Mouse (Mus musculus) monocyte, adult 5-6 weeks (primary cell): ENCODE measurements around the gene Nlrp6. TPM values are rescaled to one million over a fixed set of nuclear protein-coding genes. Genes with fewer than 3 reads are reported as not detected.
"Not testable (repeated sequence)": the region's sequence is repeated elsewhere in the genome, so short reads cannot be mapped to it uniquely, and the experiment has no call there.

Experiments
- ATAC-seq: fragments of 153-309, 156-312 bp; replicated peaks from 2 replicates; pipeline ENCODE4 v1.8.0; 2017; ENCODE audit warnings: mild to moderate bottlenecking; ENCODE audit not compliant: low TSS enrichment, insufficient number of reproducible peaks, severe bottlenecking, poor library complexity, low FRiP score
- total RNA-seq: library from RNA; stranded (forward); fragments of 200-1000, 200-491, 200-594 nt; gene quantifications from 3 replicates; pipeline ENCODE4 v1.2.3, GENCODE M21; 2017

The Nlrp6 gene
- total RNA-seq, 1 experiment from 2014 or later: not detected

DNA sequence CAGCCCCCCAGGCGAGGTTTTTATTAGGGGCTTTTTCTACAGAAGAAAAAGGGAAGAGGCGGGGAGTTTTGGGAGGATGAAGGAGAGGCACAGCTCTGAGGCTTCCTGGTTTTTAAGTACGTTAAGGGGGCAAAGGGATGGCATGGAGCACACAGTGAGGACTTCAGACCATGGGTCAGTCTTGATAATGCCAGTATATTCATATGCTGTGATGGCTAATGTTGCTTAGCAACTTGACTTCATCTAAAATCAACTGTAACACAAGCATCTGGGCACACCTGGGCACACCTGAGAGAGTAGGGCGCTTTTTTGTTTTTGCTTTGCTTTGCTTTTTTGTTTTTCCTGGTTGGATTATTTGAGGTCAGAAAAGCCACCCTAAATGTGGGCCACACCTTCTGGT, 46.2 kb downstream of the Nlrp6 start, which contains the start of gene Ifitm1:
TSS of gene Ifitm1 (plus strand) at position 301 of the 400 bp plus-strand sequence.
- ATAC-seq: no peak

DNA sequence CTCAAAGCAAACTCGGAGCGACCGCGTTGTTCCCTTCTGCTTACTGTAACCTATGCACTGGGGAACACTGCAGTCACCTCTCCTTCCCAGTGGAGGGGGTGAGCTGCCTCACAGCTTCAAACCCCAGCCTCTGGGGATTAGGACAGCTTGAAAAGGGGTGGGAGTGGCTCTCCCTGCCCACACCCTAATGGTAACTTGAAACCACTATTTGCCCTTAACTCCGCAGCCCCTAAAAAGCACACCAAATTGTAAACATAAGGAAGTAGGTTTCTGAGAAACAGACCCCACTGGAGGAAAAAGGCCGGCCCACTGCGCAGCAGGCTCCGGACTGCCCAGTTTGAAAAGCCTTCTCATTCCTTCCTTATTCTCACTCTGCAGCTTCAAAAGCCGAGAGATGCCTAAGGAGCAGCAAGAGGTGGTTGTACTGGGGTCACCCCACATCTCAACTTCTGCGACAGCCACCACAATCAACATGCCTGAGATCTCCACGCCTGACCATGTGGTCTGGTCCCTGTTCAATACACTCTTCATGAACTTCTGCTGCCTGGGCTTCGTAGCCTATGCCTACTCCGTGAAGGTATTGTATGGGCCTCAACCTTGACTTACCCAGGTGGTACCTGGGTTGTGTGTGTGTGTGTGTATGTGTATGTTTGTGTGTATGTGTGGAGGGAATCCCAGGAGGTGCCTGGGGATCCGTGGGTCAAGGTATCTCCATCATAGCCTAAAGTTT, 47.3 kb downstream of the Nlrp6 start:
- ATAC-seq: no peak

DNA sequence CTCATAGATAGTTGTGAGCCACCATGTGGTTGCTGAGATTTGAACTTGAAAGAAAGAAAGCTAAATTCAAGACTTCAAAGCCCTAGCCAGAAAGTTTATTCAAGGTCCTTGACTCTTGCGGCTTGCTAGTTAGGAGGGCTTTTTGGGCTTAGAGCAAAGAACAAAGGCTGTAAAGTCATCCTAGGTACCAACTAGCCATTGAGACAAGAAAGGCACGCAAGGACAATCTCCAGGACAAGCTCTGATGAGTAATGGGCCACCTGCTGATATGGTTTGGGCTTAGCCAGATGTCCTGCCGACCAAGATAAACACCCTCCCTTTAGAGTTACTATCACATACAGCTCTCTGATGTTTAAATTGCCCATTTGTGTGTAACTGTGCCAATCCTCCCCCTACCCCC, 48.0 kb downstream of the Nlrp6 start:
- ATAC-seq: not testable (repeated sequence)

DNA sequence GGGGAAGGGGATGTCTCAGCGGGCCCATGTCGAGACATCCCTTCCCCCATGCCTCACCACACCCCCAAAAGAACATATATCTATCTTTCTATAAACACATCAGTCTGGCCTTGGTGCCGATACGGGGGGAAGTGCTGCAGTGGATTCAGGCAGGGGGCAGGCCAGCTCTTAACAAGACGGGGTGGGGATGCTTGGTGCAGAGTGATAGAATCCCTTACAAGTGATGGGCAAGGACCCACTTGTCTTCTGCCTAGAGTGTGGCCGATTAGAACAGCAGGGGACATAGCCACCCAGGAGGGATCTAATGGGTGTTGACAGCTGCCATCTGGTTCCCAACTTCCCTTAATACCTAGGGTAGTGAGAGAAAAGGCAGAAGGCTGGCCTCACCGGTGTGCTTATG, 50.2 kb downstream of the Nlrp6 start:
- 0 out of 2 replicates have a peak, but pooled peaks have one; percentile 25 for ATAC-seq

GRCm38 (mm10) chr7:140971479-140972171, 50.9 kb downstream of the Nlrp6 start:
- no peak for ATAC-seq

DNA sequence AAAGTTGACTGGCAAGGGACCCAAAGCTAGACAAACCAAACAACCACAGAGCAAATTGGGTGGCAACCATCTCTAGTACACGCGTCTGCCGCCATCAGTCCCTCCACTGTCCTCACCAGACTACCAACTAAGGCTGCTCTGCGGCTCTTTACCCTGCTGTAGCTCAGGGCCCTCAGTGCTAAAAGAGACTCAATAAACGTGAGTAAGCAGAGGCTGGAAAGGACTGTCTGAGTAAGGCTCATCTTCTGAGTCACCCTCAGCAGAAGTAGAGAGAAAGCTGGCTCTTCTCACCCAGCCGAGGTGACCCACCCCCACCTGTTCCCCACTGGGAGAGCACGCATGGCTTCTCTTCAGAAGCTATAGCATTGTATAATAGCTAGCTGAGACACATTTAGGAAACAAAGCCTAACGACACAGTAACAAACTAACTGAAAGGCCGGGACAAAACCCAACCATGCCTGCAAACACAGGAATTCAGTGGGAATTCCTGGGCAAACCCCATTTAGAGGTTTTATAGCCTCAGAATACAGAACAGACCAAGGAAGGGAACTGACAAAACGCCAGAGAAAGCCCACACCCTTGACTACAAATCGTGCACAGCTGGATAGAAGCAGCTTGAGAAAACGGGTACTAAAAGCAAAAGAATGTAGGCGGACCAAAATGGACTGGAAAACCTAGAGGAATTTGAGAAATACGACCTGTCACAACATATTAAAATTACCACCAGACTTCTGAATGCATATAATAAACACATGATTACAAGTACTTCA, 52.9 kb downstream of the Nlrp6 start:
- ATAC-seq: no peak

DNA sequence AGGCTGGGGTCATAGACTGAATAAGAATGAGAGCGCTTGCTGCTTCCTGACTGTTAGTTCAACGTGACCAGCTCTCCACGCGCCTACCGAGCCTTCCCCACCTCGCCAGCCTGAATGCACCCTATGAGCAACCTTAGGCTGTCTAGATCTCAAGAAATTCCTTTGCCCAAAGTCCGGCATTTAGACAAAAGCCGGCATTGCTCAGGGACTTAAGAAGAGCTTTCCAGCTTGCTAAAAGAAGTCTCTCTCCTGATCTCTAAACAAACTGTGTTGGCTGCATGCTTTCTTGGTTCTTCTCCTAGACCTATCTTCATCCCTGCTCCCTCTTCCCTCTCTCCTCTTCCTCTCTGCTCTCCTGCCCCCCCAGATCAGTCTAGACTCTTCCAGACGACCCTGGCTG, 54.2 kb downstream of the Nlrp6 start:
- no peak for ATAC-seq

GRCm38 (mm10) chr7:140975465-140975864, 54.8 kb downstream of the Nlrp6 start:
- ATAC-seq: no peak

- peak; percentile 59; the same call in 1 of the 2 replicates for ATAC-seq
Measured at GRCm38 (mm10) chr7:140976720-140977119, 56.0 kb downstream of the Nlrp6 start.

Other genes starting within 250 kb of the Nlrp6 start
- gene Olfr45, start 239.0 kb upstream of the Nlrp6 start, total RNA-seq: not detected in 3 replicates
- gene Olfr541, start 223.6 kb upstream of the Nlrp6 start, total RNA-seq: not detected in 3 replicates
- gene Cyp2e1, start 157.2 kb upstream of the Nlrp6 start, total RNA-seq: not detected in 3 replicates
- not detected in 3 replicates for gene Syce1, start 133.1 kb upstream of the Nlrp6 start, total RNA-seq
- 0.29 TPM in 1 of 3 replicates, not detected in the others for gene Zfp941, start 98.7 kb upstream of the Nlrp6 start, total RNA-seq
- gene Urah, start 85.9 kb upstream of the Nlrp6 start, total RNA-seq: not detected in 3 replicates
- not detected in 3 replicates for gene Scgb1c1, start 75.4 kb upstream of the Nlrp6 start, total RNA-seq
- gene Odf3, start 73.1 kb upstream of the Nlrp6 start, total RNA-seq: not detected in 3 replicates
- gene Gm45785, start 64.6 kb upstream of the Nlrp6 start, total RNA-seq: 0.58 to 9.3 TPM in 2 of 3 replicates, not detected in the other
- 62.6 to 73.7 TPM (median 72.9 TPM) in 3 replicates for gene Ric8a, start 63.9 kb upstream of the Nlrp6 start, total RNA-seq
- 21.5 to 28.2 TPM (median 25.0 TPM) in 3 replicates for gene Bet1l, start 63.3 kb upstream of the Nlrp6 start, total RNA-seq
- 119 to 165 TPM (median 132 TPM) in 3 replicates for gene Psmd13, start 38.9 kb upstream of the Nlrp6 start, total RNA-seq
- 8.0 to 12.6 TPM (median 12.2 TPM) in 3 replicates for gene Sirt3, start 38.6 kb upstream of the Nlrp6 start, total RNA-seq
- gene Cox8b, start 20.5 kb upstream of the Nlrp6 start, total RNA-seq: not detected in 3 replicates
- 10.6 to 14.2 TPM (median 13.8 TPM) in 3 replicates for gene Pgghg, start 20.5 kb downstream of the Nlrp6 start, total RNA-seq
- gene Ifitm5, start 29.4 kb downstream of the Nlrp6 start, total RNA-seq: 2.4 TPM in 1 of 3 replicates, not detected in the others
- gene Gm45717, start 35.0 kb downstream of the Nlrp6 start, total RNA-seq: not detected in 3 replicates
- gene Ifitm2, start 35.1 kb downstream of the Nlrp6 start, total RNA-seq: 203 to 367 TPM (median 305 TPM) in 3 replicates
- 38.2 to 83.6 TPM (median 70.9 TPM) in 3 replicates for gene Ifitm1, start 46.3 kb downstream of the Nlrp6 start, total RNA-seq
- gene Ifitm3, start 89.9 kb downstream of the Nlrp6 start, total RNA-seq: 384 to 854 TPM (median 711 TPM) in 3 replicates
- gene Ifitm6, start 97.0 kb downstream of the Nlrp6 start, total RNA-seq: 268 to 573 TPM (median 450 TPM) in 3 replicates
- gene Gm17387, start 108.2 kb downstream of the Nlrp6 start, total RNA-seq: not detected in 3 replicates
- gene B4galnt4, start 140.2 kb downstream of the Nlrp6 start, total RNA-seq: 0.10 TPM in 1 of 3 replicates, not detected in the others
- gene Pkp3, start 157.3 kb downstream of the Nlrp6 start, total RNA-seq: 14.0 to 17.9 TPM (median 14.2 TPM) in 3 replicates
- gene Sigirr, start 179.7 kb downstream of the Nlrp6 start, total RNA-seq: 9.1 to 25.0 TPM (median 12.5 TPM) in 3 replicates
- gene Ano9, start 196.9 kb downstream of the Nlrp6 start, total RNA-seq: not detected in 3 replicates
- gene Ptdss2, start 201.5 kb downstream of the Nlrp6 start, total RNA-seq: 1.4 to 6.9 TPM (median 1.5 TPM) in 3 replicates